Mouse (Mus musculus): Measurements from ENCODE around the gene Arhgap44.
A peak's percentile ranks its signal among the peaks of the same experiment; 100 is the strongest.

Gene Arhgap44

DNA sequence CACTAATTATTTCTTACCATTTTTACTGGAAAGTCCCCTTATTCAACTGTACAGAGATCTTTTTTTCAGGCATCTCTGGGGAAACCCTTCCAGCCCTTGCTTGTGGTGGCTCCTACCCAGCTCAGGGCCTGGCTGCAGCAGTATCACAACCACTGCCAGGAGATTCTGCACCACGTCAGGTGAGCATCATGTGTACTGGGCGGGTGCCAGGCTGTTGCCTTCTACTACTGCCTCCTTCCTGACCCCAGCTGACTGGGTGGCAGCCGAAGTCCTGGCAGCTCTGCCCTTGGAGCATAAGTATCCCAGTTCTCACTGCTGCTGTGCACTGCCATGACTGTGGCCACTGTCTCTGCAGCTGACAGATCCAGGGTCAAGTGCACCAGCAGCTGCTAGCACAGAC, 164.3 kb downstream of the Arhgap44 start:
- no peak for DNase-seq

DNA sequence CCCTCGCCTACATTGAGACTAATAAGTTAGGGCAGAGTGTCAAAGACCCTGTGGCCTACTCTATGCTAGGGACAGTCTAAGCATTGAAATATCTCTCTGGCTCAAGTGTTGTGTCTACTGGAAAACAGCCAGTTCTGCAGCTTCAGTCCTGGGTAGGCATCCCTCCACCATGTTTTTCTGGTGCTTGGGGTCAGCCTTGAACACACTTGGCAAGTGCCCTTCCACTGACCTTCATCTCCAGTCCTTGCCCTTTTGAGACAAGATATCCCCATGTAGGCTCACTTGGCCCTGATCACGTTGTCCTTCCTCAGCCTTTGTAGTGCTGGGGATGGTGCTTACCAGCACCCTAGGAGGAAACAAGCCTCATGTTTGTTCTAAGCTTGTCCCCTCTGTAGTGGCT, 174.2 kb downstream of the Arhgap44 start:
- DNase-seq: no peak

DNA sequence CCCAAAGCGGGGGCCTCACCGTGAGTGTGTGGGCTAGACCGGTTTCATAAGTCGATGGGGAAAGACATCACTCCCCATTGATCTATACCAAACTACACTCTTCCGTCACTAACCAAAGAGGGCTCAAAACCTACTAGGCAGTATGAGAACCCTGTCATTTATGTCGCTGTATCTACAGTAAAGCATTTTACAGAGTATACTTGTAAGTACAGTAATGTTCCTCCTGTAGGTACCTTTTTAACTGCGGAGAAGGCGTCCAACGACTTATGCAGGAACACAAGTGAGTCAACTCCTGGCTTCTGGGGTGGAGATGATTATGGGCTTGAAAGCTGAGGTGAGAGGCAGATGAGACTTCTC, 183.3 kb downstream of the Arhgap44 start:
- DNase-seq: no peak

DNA sequence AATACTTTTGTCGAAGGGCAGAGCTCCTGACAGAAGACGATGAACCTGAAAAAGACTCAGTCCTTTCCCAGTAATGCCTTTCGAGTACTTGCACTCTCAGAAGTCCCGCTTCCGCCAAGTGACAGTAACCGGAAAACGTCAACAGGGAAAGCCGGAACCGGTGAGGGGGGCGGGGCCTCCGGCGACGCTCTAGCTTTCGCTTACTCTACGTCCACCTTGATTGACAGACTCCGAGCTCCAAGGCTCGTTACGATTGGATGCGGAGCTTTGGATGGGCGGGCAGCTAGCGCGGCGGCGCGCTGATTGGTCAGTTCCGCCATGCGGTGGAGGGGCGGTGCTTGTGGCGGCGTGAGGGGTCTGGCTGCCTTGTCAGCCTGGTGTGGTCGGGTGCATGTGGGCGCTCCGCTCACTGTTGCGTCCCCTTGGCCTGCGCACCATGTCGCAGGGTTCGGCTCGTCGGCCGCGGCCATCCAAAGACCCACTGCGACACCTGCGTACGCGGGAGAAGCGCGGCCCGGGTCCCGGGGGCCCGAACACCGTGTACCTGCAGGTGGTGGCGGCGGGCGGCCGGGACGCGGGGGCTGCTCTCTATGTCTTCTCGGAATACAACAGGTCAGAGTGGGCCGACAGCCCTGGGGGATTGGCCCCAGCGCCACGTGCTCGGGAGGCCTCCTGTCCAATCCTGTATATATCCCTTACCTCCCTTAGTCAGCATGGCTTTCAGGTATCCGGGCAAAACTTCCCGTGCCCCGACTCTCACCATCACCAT, 183.9 kb downstream of the Arhgap44 start, which contains the start of gene Elac2:
Gene Elac2 (plus strand): TSS at position 319 of the 769 bp plus-strand sequence.
- DNase-seq: peak; percentile 97

DNA sequence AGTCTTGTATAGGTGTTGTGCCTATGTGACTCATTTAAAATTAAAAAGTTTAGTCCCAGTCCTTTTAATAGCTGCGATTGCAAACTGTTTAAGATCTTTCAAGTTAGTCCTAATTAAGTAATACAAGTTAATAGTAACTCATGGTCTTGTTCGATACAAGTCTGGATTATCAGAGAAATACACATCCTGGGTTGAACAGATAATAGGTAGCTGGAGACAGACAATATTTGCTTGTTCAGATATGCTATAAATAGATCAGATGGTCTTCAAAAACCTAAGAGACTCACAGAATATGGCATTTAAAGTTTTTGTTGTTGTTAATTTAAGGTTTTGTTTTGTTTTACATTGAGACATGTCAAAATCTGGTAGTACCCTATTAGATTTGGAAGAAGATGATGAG, 190.3 kb downstream of the Arhgap44 start:
- no peak for DNase-seq

DNA sequence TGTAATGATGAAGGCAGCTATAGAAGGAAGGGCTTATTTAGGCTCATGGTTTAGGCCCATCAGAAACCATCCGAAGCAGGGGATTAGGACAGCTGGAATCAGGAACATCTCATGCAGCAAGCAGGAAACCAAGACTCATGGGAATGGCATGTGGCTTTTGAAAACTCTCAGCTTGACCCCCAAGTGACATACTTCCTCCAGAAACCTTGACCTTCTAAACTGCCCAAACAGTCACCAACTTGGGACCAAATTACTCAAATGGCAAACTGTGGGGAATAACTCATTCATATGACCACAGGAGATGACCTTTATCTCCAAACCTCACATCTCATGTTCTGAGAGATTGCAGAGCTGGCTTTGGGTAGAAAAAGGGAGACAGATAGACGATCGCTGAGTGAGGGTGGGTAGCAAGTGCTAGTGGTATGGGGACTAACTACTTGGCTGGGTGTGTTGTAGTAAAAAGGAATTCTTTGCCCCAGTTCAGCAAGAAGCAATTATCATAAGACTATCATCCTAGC, 191.2 kb downstream of the Arhgap44 start:
- no peak for DNase-seq

DNA sequence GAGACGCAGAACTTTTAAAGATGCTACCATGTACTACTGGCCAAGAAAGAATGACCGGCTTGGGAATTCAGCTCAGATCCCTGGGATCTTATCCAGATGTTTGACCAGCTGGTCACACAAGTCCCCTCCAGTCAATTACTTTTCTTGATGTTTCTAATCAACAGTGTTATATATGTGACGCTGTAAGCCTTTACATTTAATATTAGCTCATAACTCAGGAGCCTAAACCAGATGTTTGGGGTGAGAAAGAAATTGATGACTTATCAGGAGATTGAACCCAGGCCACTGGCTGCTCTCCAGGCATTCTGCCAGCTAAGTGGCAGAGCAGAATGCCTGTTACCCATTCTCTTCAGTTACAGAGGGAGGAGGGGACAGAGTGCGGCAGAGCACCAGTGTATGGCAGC, 193.8 kb downstream of the Arhgap44 start:
- no peak for DNase-seq

DNA sequence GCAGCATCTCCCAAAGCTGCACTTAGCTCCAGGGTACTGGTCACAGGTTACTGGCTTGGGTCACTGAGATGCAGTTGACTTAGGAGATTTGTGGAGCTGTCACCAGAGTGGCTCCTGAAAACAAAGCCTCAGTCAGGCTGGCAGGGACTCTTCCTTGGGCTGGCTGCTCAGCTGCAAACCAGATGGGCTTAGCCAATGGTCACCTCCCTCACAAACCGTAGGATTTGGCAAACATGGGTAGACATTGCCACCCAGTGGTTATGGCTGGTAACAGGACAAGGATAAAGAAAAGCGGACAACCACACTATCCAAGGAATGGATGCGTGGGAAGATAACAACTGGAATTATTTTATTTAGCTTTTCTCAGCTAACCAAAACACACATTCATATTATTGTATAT, 194.3 kb downstream of the Arhgap44 start:
- peak; percentile 84 for DNase-seq

DNA sequence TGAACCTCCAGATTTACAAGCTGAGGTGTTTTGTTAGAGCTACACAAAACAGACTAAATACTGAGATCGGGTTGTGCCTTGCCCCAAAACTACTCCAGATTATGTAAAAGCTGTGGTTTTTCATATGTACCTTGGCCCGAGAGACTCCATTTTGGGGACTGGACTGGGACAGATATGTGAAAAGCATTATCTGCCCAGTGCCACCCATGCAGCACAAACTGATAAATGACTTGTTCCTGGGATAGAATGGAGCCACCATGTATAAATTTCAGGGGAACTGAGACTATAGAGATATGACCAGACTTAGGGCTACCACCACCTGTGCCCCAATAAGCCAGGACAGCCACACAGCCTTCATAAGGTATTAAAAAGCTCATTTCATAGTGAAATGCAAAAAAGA, 200.1 kb downstream of the Arhgap44 start:
- DNase-seq: no peak

DNA sequence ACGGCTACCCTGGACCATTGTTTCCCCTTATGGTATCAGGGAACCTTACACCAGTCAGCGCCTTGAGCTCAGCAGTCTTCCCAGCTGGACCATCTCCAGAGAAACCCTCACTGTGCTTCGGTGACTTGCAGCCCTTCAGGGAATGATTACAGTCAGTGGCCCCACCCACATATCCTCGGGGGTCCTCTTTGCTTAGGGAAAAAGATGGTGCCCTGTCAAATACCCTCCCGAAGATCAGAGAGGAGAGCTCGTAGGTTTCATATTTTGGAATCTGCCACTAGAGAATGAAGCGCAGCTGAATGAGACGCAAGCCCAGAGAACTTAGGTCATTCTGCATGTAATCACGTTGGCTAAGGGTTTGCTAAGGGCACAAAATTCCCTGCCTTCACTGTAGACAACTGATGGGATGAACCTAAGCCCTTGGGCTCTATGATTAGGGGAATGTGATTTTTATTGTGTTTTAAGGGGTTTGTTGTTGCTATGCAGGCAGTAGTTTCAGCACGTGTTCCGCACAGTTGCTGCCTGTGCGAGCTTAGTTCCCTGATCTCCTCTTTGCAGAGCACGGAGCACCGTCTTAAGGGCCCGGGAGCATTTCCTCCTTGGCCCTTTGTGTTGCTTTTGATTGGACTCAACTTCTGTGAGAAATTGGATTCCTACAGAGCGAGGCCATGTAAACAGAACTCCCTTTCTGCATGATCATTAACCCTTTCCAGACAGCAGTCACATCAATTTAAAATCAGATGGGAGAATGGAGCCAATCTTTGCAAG, 205.6 kb downstream of the Arhgap44 start:
- DNase-seq: no peak
